Mouse (Mus musculus): ENCODE results near the gene Klk9. TPM values are rescaled to one million over a fixed set of nuclear protein-coding genes. Genes with fewer than 3 reads are reported as not detected.
A peak's percentile ranks its signal among the peaks of the same experiment; 100 is the strongest.

Klk9 gene
- polyA plus RNA-seq, 1 experiment from 2014 or later = not detected

DNA sequence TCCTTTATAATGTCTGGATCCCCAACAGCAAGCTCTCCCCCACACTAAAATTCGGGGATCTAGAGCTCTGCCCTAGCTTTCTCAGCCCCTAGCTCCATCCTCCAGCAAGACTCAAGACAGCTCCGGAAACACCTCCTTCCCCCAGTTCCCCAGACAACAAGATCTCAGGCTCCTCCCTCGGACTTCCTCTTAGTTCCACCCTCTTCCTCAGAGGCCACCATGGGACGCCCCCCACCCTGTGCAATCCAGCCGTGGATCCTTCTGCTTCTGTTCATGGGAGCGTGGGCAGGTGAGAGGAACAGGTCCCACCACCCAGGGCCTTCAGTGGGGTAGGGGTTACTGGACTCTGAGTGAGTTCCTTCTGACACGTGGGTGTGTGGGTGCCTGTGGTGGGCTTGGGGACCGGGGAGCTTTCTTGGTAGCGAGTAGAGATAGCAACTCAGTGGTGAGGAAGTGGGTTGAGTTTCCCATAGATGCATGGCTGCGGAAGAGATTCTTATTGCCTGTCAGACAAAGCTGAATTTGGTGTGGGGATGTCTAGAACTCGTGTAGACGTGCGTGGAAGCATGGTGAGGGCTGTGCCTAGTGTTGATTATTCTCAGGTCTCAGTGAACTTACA lies 6.3 kb downstream of the Klk9 start:
- WGBS = 33% methylated on average over 13 of the region's 13 CpGs
- peak overlapping the region; percentile 61 for H3K4me2 ChIP-seq (ENCODE audit: low read depth, low read length)
- no peak overlapping the region for H3K27ac ChIP-seq (replicated peaks; ENCODE audit: low read depth, low read length)
- H3K9ac ChIP-seq (replicated peaks; ENCODE audit: low read length) = peak overlapping the region; percentile 43
- H3K36me3 ChIP-seq (replicated peaks; ENCODE audit: control insufficient read depth, insufficient read depth, low read depth, low read length) = no peaks in the 10 kb centered on the region
- ATAC-seq (replicated peaks; ENCODE audit: insufficient number of reproducible peaks, low FRiP score, low TSS enrichment, low read depth) (0 out of 2 replicates have a peak, but pooled peaks have one; percentile 25), DNase-seq (ENCODE audit: low spot score) (peak; percentile 32)
- H3K9me3 ChIP-seq (replicated peaks; ENCODE audit: control insufficient read depth, low read length) = no peaks in the 10 kb centered on the region
- no peaks in the 10 kb centered on the region for H3K4me1 ChIP-seq (ENCODE audit: control insufficient read depth, insufficient read depth, low read length)
- peak overlapping the region; percentile 42 for H3K4me3 ChIP-seq (ENCODE audit: low read depth, low read length)
- peaks cover 6% of the 10 kb centered on the region; the same call in 1 of the 2 replicates for H3K27me3 ChIP-seq (ENCODE audit: control insufficient read depth, insufficient read depth, low read length)

- no peaks in the 10 kb centered on the region for H3K36me3 ChIP-seq (replicated peaks; ENCODE audit: control insufficient read depth, insufficient read depth, low read depth, low read length)
- WGBS = 70% methylated on average over 7 of the region's 7 CpGs
- no peak for ATAC-seq (replicated peaks; ENCODE audit: insufficient number of reproducible peaks, low FRiP score, low TSS enrichment, low read depth)
- no peak overlapping the region for H3K27ac ChIP-seq (replicated peaks; ENCODE audit: low read depth, low read length)
- H3K9ac ChIP-seq (replicated peaks; ENCODE audit: low read length) = no peak overlapping the region
- no peaks in the 10 kb centered on the region for H3K4me1 ChIP-seq (ENCODE audit: control insufficient read depth, insufficient read depth, low read length)
- no peak overlapping the region for H3K4me3 ChIP-seq (ENCODE audit: low read depth, low read length)
- H3K9me3 ChIP-seq (replicated peaks; ENCODE audit: control insufficient read depth, low read length) = no peaks in the 10 kb centered on the region
- H3K4me2 ChIP-seq (ENCODE audit: low read depth, low read length) = no peak overlapping the region
- H3K27me3 ChIP-seq (ENCODE audit: control insufficient read depth, insufficient read depth, low read length) = peaks cover 6% of the 10 kb centered on the region; the same call in 1 of the 2 replicates
- no peak for DNase-seq (ENCODE audit: low spot score)
These were observed 8.2 kb downstream of the Klk9 start for GRCm38 (mm10) chr7:43799876-43800275.

- Histone ChIP-seq H3K9ac (replicated peaks; ENCODE audit: low read length) (no peak within 1 kb of the TSS), H3K4me1 (ENCODE audit: control insufficient read depth, insufficient read depth, low read length) (no peaks in the 10 kb centered on the region), H3K27ac (replicated peaks; ENCODE audit: low read depth, low read length) (no peak within 1 kb of the TSS), H3K4me3 (ENCODE audit: low read depth, low read length) (no peak within 1 kb of the TSS), H3K27me3 (ENCODE audit: control insufficient read depth, insufficient read depth, low read length) (no peaks in the 10 kb centered on the region), H3K36me3 (replicated peaks; ENCODE audit: control insufficient read depth, insufficient read depth, low read depth, low read length) (no peaks in the 10 kb centered on the region), H3K9me3 (replicated peaks; ENCODE audit: control insufficient read depth, low read length) (no peaks in the 10 kb centered on the region), H3K4me2 (ENCODE audit: low read depth, low read length) (no peak within 1 kb of the TSS)
- WGBS = 47% methylated on average over 5 of the region's 5 CpGs
- ATAC-seq (replicated peaks; ENCODE audit: insufficient number of reproducible peaks, low FRiP score, low TSS enrichment, low read depth) (no peak), DNase-seq (ENCODE audit: low spot score) (no peak)
These were observed 19.3 kb downstream of the Klk9 start, which contains the start of gene Klk7 for GRCm38 (mm10) chr7:43810994-43811393. TSS of gene Klk7 (plus strand) at chr7:43811294.

DNA sequence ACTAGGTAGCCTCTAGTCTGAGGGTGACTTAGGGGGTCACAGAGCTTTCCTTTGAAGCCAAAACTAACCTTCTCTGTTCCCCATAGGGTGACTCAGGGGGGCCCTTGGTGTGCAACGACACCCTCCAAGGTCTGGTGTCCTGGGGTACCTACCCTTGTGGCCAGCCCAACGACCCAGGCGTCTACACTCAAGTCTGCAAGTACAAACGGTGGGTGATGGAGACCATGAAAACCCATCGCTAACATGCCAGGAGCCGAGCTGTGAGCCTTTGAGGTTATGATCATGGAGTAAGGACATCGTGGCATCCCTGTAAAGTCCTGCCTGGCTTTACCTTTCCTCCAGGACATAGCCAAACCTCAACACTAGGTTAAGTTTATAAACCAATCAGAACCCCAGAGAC lies 23.5 kb downstream of the Klk9 start:
- Histone ChIP-seq H3K36me3 (replicated peaks; ENCODE audit: control insufficient read depth, insufficient read depth, low read depth, low read length) (no peaks in the 10 kb centered on the region), H3K4me3 (ENCODE audit: low read depth, low read length) (no peak overlapping the region), H3K27me3 (ENCODE audit: control insufficient read depth, insufficient read depth, low read length) (no peaks in the 10 kb centered on the region), H3K4me2 (ENCODE audit: low read depth, low read length) (no peak overlapping the region), H3K9me3 (replicated peaks; ENCODE audit: control insufficient read depth, low read length) (no peaks in the 10 kb centered on the region), H3K27ac (replicated peaks; ENCODE audit: low read depth, low read length) (no peak overlapping the region), H3K9ac (replicated peaks; ENCODE audit: low read length) (no peak overlapping the region), H3K4me1 (ENCODE audit: control insufficient read depth, insufficient read depth, low read length) (no peaks in the 10 kb centered on the region)
- 85% methylated on average over 7 of the region's 7 CpGs for WGBS
- DNase-seq (ENCODE audit: low spot score) (no peak), ATAC-seq (replicated peaks; ENCODE audit: insufficient number of reproducible peaks, low FRiP score, low TSS enrichment, low read depth) (no peak)

DNA sequence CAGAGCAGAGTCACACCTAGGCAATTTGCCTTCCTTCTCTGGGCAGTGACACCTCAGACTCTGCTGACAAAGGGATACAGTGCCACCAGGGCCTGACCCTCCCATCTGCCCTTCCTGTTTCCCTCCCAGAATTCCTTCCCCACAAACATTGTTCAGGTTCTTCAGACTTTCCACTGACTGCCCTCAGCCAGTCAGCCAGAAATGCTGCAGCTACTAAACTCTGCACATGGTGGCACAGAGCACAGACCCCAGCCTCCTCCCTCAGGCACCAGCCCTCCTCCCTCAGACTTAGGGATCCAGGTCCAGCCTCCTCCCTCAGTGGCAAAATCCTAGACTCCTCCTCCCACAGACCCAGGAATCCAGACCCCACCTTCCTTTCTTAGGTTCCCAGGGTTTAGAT lies 25.1 kb downstream of the Klk9 start:
- no peaks in the 10 kb centered on the region for H3K36me3 ChIP-seq (replicated peaks; ENCODE audit: control insufficient read depth, insufficient read depth, low read depth, low read length)
- no peak overlapping the region for H3K4me2 ChIP-seq (ENCODE audit: low read depth, low read length)
- no peak for DNase-seq (ENCODE audit: low spot score)
- H3K9ac ChIP-seq (replicated peaks; ENCODE audit: low read length) = no peak overlapping the region
- no peaks in the 10 kb centered on the region for H3K27me3 ChIP-seq (ENCODE audit: control insufficient read depth, insufficient read depth, low read length)
- ATAC-seq (replicated peaks; ENCODE audit: insufficient number of reproducible peaks, low FRiP score, low TSS enrichment, low read depth) = no peak
- H3K4me1 ChIP-seq (ENCODE audit: control insufficient read depth, insufficient read depth, low read length) = no peaks in the 10 kb centered on the region
- H3K4me3 ChIP-seq (ENCODE audit: low read depth, low read length) = no peak overlapping the region
- H3K9me3 ChIP-seq (replicated peaks; ENCODE audit: control insufficient read depth, low read length) = no peaks in the 10 kb centered on the region
- no peak overlapping the region for H3K27ac ChIP-seq (replicated peaks; ENCODE audit: low read depth, low read length)

DNA sequence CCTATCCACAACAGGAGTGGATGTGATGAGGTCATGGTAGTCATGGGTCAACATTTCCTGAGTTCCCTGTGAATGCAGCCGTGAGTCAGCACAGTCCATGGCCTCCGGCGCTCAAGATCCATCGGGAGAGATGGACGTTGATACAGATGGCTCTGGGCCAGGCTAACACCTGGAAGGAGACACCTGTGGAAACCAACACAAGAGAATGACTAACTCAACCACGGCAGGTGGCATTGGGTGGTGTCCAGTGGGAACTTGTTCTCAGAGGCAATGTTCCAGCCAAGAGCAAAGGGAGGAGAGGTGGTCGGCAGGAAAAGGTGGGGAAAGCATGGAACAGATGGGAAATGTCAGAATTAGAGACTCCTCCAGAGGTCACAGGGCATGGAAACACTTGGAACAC lies 29.9 kb downstream of the Klk9 start:
- Histone ChIP-seq H3K4me1 (ENCODE audit: control insufficient read depth, insufficient read depth, low read length) (no peaks in the 10 kb centered on the region), H3K36me3 (replicated peaks; ENCODE audit: control insufficient read depth, insufficient read depth, low read depth, low read length) (no peaks in the 10 kb centered on the region), H3K9ac (replicated peaks; ENCODE audit: low read length) (no peak overlapping the region), H3K27me3 (ENCODE audit: control insufficient read depth, insufficient read depth, low read length) (no peaks in the 10 kb centered on the region), H3K27ac (replicated peaks; ENCODE audit: low read depth, low read length) (no peak overlapping the region), H3K4me2 (ENCODE audit: low read depth, low read length) (no peak overlapping the region), H3K4me3 (ENCODE audit: low read depth, low read length) (no peak overlapping the region), H3K9me3 (replicated peaks; ENCODE audit: control insufficient read depth, low read length) (no peaks in the 10 kb centered on the region)
- ATAC-seq (replicated peaks; ENCODE audit: insufficient number of reproducible peaks, low FRiP score, low TSS enrichment, low read depth) = no peak
- 86% methylated on average over 7 of the region's 7 CpGs for WGBS
- no peak for DNase-seq (ENCODE audit: low spot score)

- Histone ChIP-seq H3K9ac (replicated peaks; ENCODE audit: low read length) (no peak within 1 kb of the TSS), H3K4me1 (ENCODE audit: control insufficient read depth, insufficient read depth, low read length) (no peaks in the 10 kb centered on the region), H3K4me2 (ENCODE audit: low read depth, low read length) (no peak within 1 kb of the TSS), H3K9me3 (replicated peaks; ENCODE audit: control insufficient read depth, low read length) (no peaks in the 10 kb centered on the region), H3K27me3 (ENCODE audit: control insufficient read depth, insufficient read depth, low read length) (no peaks in the 10 kb centered on the region), H3K27ac (replicated peaks; ENCODE audit: low read depth, low read length) (no peak within 1 kb of the TSS), H3K36me3 (replicated peaks; ENCODE audit: control insufficient read depth, insufficient read depth, low read depth, low read length) (no peaks in the 10 kb centered on the region), H3K4me3 (ENCODE audit: low read depth, low read length) (no peak within 1 kb of the TSS)
- 60% methylated on average over 10 of the region's 10 CpGs for WGBS
- ATAC-seq (replicated peaks; ENCODE audit: insufficient number of reproducible peaks, low FRiP score, low TSS enrichment, low read depth) (no peak), DNase-seq (ENCODE audit: low spot score) (no peak)
These were observed 32.5 kb downstream of the Klk9 start, which contains the start of gene Klk6 for GRCm38 (mm10) chr7:43824199-43824598. TSS of gene Klk6 (plus strand) at chr7:43824499.

DNA sequence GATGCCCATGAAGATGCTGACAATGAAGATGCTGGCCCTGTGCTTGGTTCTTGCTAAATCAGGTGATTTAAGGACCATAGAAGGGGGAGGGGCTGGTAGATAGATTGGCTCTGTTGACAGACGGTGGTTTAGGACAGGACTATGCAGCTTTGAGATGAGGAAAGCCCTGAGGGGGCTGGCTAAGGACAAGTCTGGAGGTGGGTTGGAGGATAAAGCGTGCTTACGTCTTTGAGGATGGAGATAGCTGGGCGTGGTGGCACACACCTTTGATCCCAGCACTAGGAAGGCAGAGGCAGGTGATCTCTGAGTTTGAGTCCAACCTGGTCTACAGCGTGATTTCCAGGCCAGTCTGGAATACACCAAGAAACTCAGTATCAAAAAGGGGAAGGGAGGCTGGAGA lies 34.4 kb downstream of the Klk9 start:
- Histone ChIP-seq H3K9ac (replicated peaks; ENCODE audit: low read length) (no peak overlapping the region), H3K27me3 (ENCODE audit: control insufficient read depth, insufficient read depth, low read length) (no peaks in the 10 kb centered on the region), H3K36me3 (replicated peaks; ENCODE audit: control insufficient read depth, insufficient read depth, low read depth, low read length) (no peaks in the 10 kb centered on the region), H3K27ac (replicated peaks; ENCODE audit: low read depth, low read length) (no peak overlapping the region), H3K4me3 (ENCODE audit: low read depth, low read length) (no peak overlapping the region), H3K4me1 (ENCODE audit: control insufficient read depth, insufficient read depth, low read length) (no peaks in the 10 kb centered on the region), H3K9me3 (replicated peaks; ENCODE audit: control insufficient read depth, low read length) (no peaks in the 10 kb centered on the region), H3K4me2 (ENCODE audit: low read depth, low read length) (no peak overlapping the region)
- no peak for DNase-seq (ENCODE audit: low spot score)
- no peak for ATAC-seq (replicated peaks; ENCODE audit: insufficient number of reproducible peaks, low FRiP score, low TSS enrichment, low read depth)
- WGBS = 88% methylated on average over 5 of the region's 5 CpGs

All from embryonic facial prominence, embryonic 11.5 days (tissue).